Mouse (Mus musculus) heart, embryonic 14.5 days (tissue): ENCODE results near the gene Lrpap1. TPM values are rescaled to one million over a fixed set of nuclear protein-coding genes. Genes with fewer than 3 reads are reported as not detected.

Experiments
- ATAC-seq: fragments of 200-750 bp; cut with Nextera tagmentation; 2 replicates; pipeline ENCODE4 v1.8.0; 2017; ENCODE audit warnings: low read depth, moderate TSS enrichment; ENCODE audit not compliant: insufficient number of reproducible peaks, insufficient read depth, low FRiP score
- H3K27ac ChIP-seq, 2 experiments: fragments of 200-500 bp in 1 of 2; fragments of 300-500 bp in 1 of 2; sonication (generic) in 1 of 2; replicated peaks in 1 of 2; 2 replicates each; pipeline ENCODE4 v1.5.1; 2012 to 2014; ENCODE audit warnings: low read depth in 2 of 2, low read length in 2 of 2, control low read depth in 1 of 2, mild to moderate bottlenecking in 1 of 2, mixed read lengths in 1 of 2; ENCODE audit not compliant: control insufficient read depth in 1 of 2, insufficient read depth in 1 of 2
- H3K27me3 ChIP-seq: fragments of 300-500 bp; sonication (generic); 2 replicates; pipeline ENCODE4 v1.6.1; 2014; ENCODE audit warnings: mild to moderate bottlenecking, low read length, control low read depth; ENCODE audit not compliant: control insufficient read depth, insufficient read depth
- H3K36me3 ChIP-seq: fragments of 300-500 bp; sonication (generic); 2 replicates; pipeline ENCODE4 v1.6.1; 2014; ENCODE audit warnings: mild to moderate bottlenecking, control low read depth, low read length, mixed read lengths; ENCODE audit not compliant: control insufficient read depth, insufficient read depth
- H3K4me1 ChIP-seq, 2 experiments: fragments of 200-500 bp in 1 of 2; fragments of 300-500 bp in 1 of 2; sonication (generic) in 1 of 2; 2 replicates each; pipeline ENCODE4 v1.6.1; 2012 to 2014; ENCODE audit warnings: low read length in 2 of 2, control low read depth in 1 of 2, mixed read lengths in 1 of 2; ENCODE audit not compliant: control insufficient read depth in 2 of 2, insufficient read depth in 2 of 2
- H3K4me2 ChIP-seq: fragments of 300-500 bp; sonication (generic); 2 replicates; pipeline ENCODE4 v1.6.1; 2014; ENCODE audit warnings: mild to moderate bottlenecking, low read length
- H3K4me3 ChIP-seq, 2 experiments: fragments of 200-500 bp in 1 of 2; fragments of 300-500 bp in 1 of 2; sonication (generic) in 1 of 2; 2 replicates each; pipeline ENCODE4 v1.5.1; 2012 to 2014; ENCODE audit warnings: low read length in 2 of 2, mild to moderate bottlenecking in 2 of 2, control low read depth in 1 of 2, low read depth in 1 of 2, moderate library complexity in 1 of 2; ENCODE audit not compliant: control insufficient read depth in 1 of 2, insufficient read depth in 1 of 2
- H3K9ac ChIP-seq: fragments of 300-500 bp; sonication (generic); 2 replicates; pipeline ENCODE4 v1.6.1; 2014; ENCODE audit warnings: mild to moderate bottlenecking, low read length
- H3K9me3 ChIP-seq: fragments of 300-500 bp; sonication (generic); 2 replicates; pipeline ENCODE4 v1.6.1; 2016; ENCODE audit warnings: low read length, control low read depth; ENCODE audit not compliant: control insufficient read depth
- WGBS: fragments of 180-500 bp; shearing (Covaris S2); extraction: QIAGEN DNeasy Blood & Tissue Kit; methylation state at CpG from one replicate; pipeline ENCODE4 v1.1.7; 2014; 5-methylcytosine and 5-hydroxymethylcytosine counted together
- polyA plus RNA-seq: library from polyadenylated mRNA; unstranded; fragments of >200 nt; fragmentation: Nextera tagmentation; extraction: Ambion mirVana; gene quantifications from 2 replicates; pipeline ENCODE4 v1.2.1, GENCODE M21; 2014

Gene Lrpap1
- polyA plus RNA-seq, 1 experiment from 2014 or later: 150 TPM

- Histone ChIP-seq H3K36me3 (peaks cover 58% of the 10 kb centered on the region), H3K27ac (no peak overlapping the region), H3K4me3 (no peak overlapping the region), H3K4me1 (no peaks in the 10 kb centered on the region), H3K27me3 (no peaks in the 10 kb centered on the region), H3K9ac (no peak overlapping the region), H3K4me2 (no peak overlapping the region), H3K9me3 (no peaks in the 10 kb centered on the region)
- WGBS: 69% methylated on average over 3 of the region's 3 CpGs
- no peak for ATAC-seq
Observed at GRCm38 (mm10) chr5:35091636-35092035, 13.9 kb downstream of the Lrpap1 start.

- no peak overlapping the region for H3K4me2 ChIP-seq
- H3K9ac ChIP-seq: no peak overlapping the region
- no peaks in the 10 kb centered on the region for H3K4me1 ChIP-seq
- 82% methylated on average over 5 of the region's 5 CpGs for WGBS
- H3K4me3 ChIP-seq: no peak overlapping the region
- peaks cover 37% of the 10 kb centered on the region for H3K36me3 ChIP-seq
- H3K9me3 ChIP-seq: no peaks in the 10 kb centered on the region
- no peaks in the 10 kb centered on the region for H3K27me3 ChIP-seq
- no peak overlapping the region for H3K27ac ChIP-seq
- no peak for ATAC-seq
Observed at GRCm38 (mm10) chr5:35089614-35089963, 16.0 kb downstream of the Lrpap1 start.

- WGBS: 69% methylated on average over 9 of the region's 9 CpGs
- no peak overlapping the region for H3K27ac ChIP-seq
- peaks cover 33% of the 10 kb centered on the region for H3K36me3 ChIP-seq
Observed at GRCm38 (mm10) chr5:35088785-35089613, 16.6 kb downstream of the Lrpap1 start.

GRCm38 (mm10) chr5:35084913-35085312 lies 20.7 kb downstream of the Lrpap1 start:
- Histone ChIP-seq H3K9ac (no peak overlapping the region), H3K36me3 (peaks cover 2% of the 10 kb centered on the region; the same call in 1 of the 2 replicates), H3K9me3 (no peaks in the 10 kb centered on the region), H3K27ac (no peak overlapping the region), H3K27me3 (0 out of 2 replicates have a peak, but pooled peaks cover 3% of the 10 kb centered on the region), H3K4me2 (no peak overlapping the region), H3K4me1 (0 out of 4 replicates have a peak, but pooled peaks cover 0 to 2% of the 10 kb centered on the region in 2 experiments), H3K4me3 (no peak overlapping the region)
- ATAC-seq: no peak
- 64% methylated on average over 3 of the region's 3 CpGs for WGBS

More at GRCm38 (mm10) chr5:35088785-35089613, 16.6 kb downstream of the Lrpap1 start:
- Histone ChIP-seq H3K27me3 (no peaks in the 10 kb centered on the region), H3K4me3 (no peak overlapping the region), H3K4me1 (no peaks in the 10 kb centered on the region), H3K9ac (no peak overlapping the region), H3K9me3 (no peaks in the 10 kb centered on the region), H3K4me2 (no peak overlapping the region)
- ATAC-seq: no peak

- no peak for ATAC-seq
- Histone ChIP-seq H3K27ac (no peak overlapping the region), H3K27me3 (peaks cover 14% of the 10 kb centered on the region), H3K4me2 (no peak overlapping the region), H3K36me3 (peaks cover 48% of the 10 kb centered on the region), H3K9me3 (no peaks in the 10 kb centered on the region), H3K9ac (no peak overlapping the region), H3K4me3 (no peak overlapping the region), H3K4me1 (0 out of 4 replicates have a peak, but pooled peaks cover under 1 to 2% of the 10 kb centered on the region in 2 experiments)
- WGBS: 55% methylated on average over 18 of the region's 18 CpGs
Observed at GRCm38 (mm10) chr5:35079101-35079500, 26.5 kb downstream of the Lrpap1 start.

GRCm38 (mm10) chr5:35076369-35076768 lies 29.2 kb downstream of the Lrpap1 start:
- H3K4me1 ChIP-seq: peaks cover 0 to 11% of the 10 kb centered on the region in 2 experiments; a peak in 2 of 4 replicates
- H3K4me2 ChIP-seq: no peak overlapping the region
- H3K9me3 ChIP-seq: no peaks in the 10 kb centered on the region
- peaks cover 14% of the 10 kb centered on the region for H3K27me3 ChIP-seq
- no peak overlapping the region for H3K27ac ChIP-seq
- 91% methylated on average over 1 of the region's 1 CpGs for WGBS
- H3K36me3 ChIP-seq: peaks cover 50% of the 10 kb centered on the region
- ATAC-seq: no peak
- no peak overlapping the region for H3K4me3 ChIP-seq
- H3K9ac ChIP-seq: no peak overlapping the region

- no peak overlapping the region for H3K4me2 ChIP-seq
- H3K27me3 ChIP-seq: peaks cover 5% of the 10 kb centered on the region
- H3K4me1 ChIP-seq: peaks cover 0 to 11% of the 10 kb centered on the region in 2 experiments; a peak in 2 of 4 replicates
- no peak for ATAC-seq
- H3K27ac ChIP-seq: no peak overlapping the region; a peak in 1 of 4 replicates
- no peak overlapping the region for H3K4me3 ChIP-seq
- no peaks in the 10 kb centered on the region for H3K9me3 ChIP-seq
- 46% methylated on average over 9 of the region's 9 CpGs for WGBS
- H3K9ac ChIP-seq: peak overlapping the region; percentile 8; the same call in 1 of the 2 replicates
- H3K36me3 ChIP-seq: peaks cover 46% of the 10 kb centered on the region
Observed at GRCm38 (mm10) chr5:35073992-35074391, 31.6 kb downstream of the Lrpap1 start.
